Mouse (Mus musculus) embryo, embryonic 10 days (tissue): Measurements from ENCODE around the gene 2310057J18Rik.
A peak's percentile ranks its signal among the peaks of the same experiment; 100 is the strongest.
"Not testable (repeated sequence)": the region's sequence is repeated elsewhere in the genome, so short reads cannot be mapped to it uniquely, and the experiment has no call there.

Source experiments
- DNase-seq: peaks from one replicate; pipeline ENCODE4 v3.0.0-alpha.2; 2015; ENCODE audit warnings: low spot score

Gene 2310057J18Rik

DNA sequence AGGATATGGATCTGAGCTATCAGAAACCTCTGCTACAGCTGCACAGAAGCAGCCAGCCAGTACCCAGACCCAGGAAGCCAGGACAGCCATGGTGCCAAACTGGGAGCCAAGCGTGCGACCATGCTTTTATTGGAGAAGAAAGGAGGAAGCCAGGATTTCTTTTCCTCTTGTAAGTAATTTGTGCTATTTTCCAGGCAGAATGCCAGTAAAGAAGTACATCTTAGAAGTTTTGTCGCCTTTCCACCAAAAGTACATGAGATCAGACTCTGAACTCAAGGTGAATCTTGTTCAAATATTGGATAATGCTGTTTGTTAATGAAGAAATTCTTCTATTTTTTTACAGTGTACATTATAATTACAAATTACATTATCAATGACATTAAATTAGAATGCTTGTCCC, at the start of gene 2310057J18Rik:
Gene 2310057J18Rik, minus strand, starts transcription at position 101 of the 400 bp plus-strand sequence.
- no peak for DNase-seq

DNA sequence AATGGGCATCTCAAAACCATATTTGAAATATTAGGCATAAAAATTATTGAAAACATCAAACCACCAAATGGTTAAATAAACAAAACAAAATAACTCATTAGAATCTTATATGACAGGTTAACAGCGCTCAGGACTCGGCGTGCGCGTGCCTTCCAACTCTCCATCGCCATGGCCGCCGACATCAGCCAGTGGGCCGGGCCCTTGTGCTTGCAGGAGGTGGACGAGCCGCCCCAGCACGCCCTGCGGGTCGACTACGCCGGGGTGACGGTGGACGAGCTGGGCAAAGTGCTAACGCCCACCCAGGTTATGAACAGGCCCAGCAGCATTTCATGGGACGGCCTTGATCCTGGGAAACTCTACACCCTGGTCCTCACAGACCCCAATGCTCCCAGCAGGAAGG, 43.9 kb upstream of the 2310057J18Rik start:
- DNase-seq, result not testable (repeated sequence)

DNA sequence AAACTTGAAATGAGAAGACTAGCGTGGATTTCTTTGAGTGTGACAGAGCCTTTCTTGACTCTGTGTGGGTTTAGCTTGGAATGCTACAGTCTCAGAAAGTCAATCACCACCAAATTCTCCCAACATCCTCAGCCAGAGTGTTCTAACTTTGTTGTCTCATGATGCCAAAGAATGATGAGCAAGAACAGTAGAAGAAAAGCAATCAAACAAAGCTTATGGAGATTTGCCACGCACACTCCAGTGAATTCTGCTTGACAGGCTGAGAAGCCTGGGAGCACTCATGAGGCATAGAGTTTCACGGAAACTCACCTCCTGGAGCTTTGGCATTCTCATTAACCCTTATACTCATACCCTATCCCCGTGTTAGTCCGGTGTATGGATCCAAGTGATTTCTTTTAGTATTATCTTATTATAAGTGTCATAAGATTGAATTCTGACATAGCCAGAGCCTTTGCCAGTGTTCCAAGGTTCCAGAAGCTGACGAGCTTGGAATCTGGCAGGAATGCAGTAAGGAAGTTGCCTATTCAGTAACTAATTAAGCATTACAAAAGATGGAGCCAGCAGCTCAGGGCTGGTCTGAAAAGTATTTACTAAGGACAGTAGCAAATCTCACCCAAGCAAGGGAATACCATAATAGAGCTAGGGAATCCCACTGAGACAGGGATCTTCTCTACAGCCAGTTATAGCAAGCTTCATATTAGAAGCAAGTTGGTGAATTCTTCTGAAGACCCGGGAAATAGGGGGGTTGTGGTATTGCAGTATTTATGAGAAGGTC, 33.6 kb upstream of the 2310057J18Rik start:
- DNase-seq, result no peak

DNA sequence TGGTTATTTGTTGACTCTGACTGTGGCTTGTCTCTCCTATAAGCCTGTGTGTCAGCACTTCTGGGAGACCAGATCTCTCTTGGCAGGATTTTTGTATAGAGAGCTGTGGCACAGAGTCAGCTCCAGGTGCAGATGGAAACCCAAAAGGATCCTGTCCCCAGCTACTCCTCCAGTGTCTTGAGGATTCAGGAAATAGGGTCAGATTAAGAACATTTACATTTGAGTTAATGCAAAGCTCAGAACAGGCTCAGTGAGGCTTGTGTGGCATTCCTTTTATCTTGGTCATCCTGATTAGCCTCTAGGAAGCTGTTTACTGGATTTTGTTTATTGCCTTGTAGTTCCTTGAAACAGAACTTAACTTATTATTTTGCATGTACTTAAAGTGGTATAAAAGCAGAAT, 11.7 kb upstream of the 2310057J18Rik start:
- no peak for DNase-seq

DNA sequence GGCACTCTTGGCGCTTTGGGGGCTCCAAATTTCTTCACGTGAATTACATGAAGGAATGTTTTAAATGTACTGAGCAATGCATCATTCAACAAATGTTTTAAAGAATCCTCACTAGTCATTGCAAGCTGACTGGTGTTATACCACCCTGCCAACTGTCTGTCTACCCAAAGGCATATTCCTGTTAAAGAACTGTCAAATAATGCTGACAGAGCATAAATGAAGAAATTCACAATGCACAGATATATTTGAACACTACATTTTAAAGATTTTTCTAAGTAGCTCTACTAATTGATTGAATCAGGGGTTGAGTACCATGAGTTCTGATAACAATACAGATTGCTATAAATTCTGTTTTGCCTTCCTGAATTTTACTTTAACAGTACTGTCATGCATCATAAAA, 2.9 kb upstream of the 2310057J18Rik start:
- no peak for DNase-seq

DNA sequence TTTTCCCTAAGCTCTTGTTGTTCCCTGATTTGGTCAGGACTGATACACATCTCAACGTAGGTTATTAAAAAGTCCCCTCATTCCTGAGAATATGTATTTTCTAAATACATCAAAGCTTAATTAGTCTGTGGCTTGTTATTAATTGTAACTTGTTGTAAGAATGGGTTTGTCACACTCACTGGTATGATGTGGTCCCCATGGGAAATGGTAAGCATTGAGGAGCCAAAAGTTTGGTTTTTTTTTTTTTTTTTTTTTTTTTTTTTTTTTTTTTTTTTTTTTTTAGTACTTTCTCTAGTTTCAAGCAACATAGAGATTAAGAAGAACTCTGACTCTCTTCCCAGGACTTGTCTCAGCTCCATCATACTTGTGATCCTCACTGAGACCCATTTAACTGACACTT, 17.9 kb downstream of the 2310057J18Rik start:
- no peak for DNase-seq

DNA sequence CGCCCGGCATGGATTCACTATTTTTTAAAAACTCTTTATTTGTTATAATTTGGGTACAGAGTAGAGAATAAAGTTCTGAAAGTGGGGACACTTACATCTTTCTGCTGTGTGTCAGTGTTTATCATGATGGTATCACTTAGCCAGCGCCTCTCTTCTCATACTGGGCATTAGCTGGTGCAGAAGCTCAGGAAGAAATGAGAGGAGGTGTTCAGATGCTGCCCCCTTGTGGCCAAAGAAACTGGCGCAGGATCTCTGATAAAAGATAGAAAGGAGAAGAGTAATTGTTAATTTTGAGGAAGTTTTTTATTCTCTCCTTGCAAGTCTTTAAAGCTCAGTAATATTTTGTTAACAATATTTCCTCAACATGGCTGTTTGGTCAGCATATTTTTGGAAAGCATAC, 31.0 kb downstream of the 2310057J18Rik start:
- peak; percentile 58 for DNase-seq

DNA sequence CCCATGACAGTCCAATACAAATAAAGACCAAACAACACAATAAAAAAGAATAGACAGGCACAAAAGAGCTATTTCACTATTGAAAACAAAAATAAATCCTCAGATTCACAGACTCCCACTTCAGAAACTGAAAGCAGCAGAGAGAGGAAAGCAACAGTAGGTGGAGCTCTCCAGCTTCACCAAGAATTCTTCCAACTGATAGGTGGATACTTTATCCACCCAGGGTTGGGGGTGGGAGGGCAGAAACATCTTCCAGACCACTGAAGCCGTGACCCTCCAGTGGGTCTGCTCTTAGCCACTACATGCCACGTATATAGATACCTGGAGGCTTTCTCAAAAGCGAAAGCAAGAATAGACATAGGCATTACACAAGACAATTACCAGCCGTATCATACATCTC, 31.6 kb downstream of the 2310057J18Rik start:
- no peak for DNase-seq
